Mouse (Mus musculus): Measurements from ENCODE around the gene Rgn.

- no peak for TF ChIP-seq POLR2A (IDR thresholded peaks at IDR 0.05; ENCODE audit: low read depth, low read length)
- no peak for TF ChIP-seq CTCF (conservative IDR thresholded peaks at IDR 0.05; ENCODE audit: insufficient read depth, insufficient read length, low read depth, low read length)
These were observed 627 bp upstream of the Rgn start for GRCm38 (mm10) chrX:20548880-20549440.

Measured in kidney, adult 2 months (tissue).